Mouse (Mus musculus) granulocyte monocyte progenitor cell, adult 5-6 weeks (primary cell): ENCODE measurements around the gene Tnp2. TPM values are rescaled to one million over a fixed set of nuclear protein-coding genes. Genes with fewer than 3 reads are reported as not detected.

Source experiments
- ATAC-seq: replicated peaks from 2 replicates; pipeline ENCODE4 v1.8.0; 2016; ENCODE audit warnings: mild to moderate bottlenecking, moderate TSS enrichment, inconsistent platforms; ENCODE audit not compliant: poor library complexity, severe bottlenecking
- total RNA-seq, 2 experiments: library from RNA; stranded (forward) in 1 of 2; stranded (reverse) in 1 of 2; fragments of 200-712, 200-1000 nt in 1 of 2; fragments of >200 nt in 1 of 2; fragmentation: Nextera tagmentation in 1 of 2; gene quantifications; 2 replicates each; pipeline ENCODE4 v1.2.3; 2014 to 2017

Gene Tnp2
- total RNA-seq, 2 experiments from 2014 or later: not detected

GRCm38 (mm10) chr16:10770531-10771325 is 17.7 kb downstream of the Tnp2 start:
- no peak for ATAC-seq

- ATAC-seq: peak; percentile 62
Observed at GRCm38 (mm10) chr16:10769661-10770060, 18.8 kb downstream of the Tnp2 start.

- peak; percentile 87 for ATAC-seq
Observed at GRCm38 (mm10) chr16:10768821-10769220, 19.6 kb downstream of the Tnp2 start.

GRCm38 (mm10) chr16:10767158-10767557 is 21.3 kb downstream of the Tnp2 start:
- 0 out of 2 replicates have a peak, but pooled peaks have one; percentile 40 for ATAC-seq

GRCm38 (mm10) chr16:10764323-10764722 is 24.1 kb downstream of the Tnp2 start:
- ATAC-seq: no peak

- no peak for ATAC-seq
Observed at GRCm38 (mm10) chr16:10763540-10764264, 24.8 kb downstream of the Tnp2 start.

GRCm38 (mm10) chr16:10762569-10763180 is 25.8 kb downstream of the Tnp2 start:
- ATAC-seq: no peak

- no peak; the same call in 1 of the 2 replicates for ATAC-seq
Observed at GRCm38 (mm10) chr16:10761182-10761581, 27.3 kb downstream of the Tnp2 start.

GRCm38 (mm10) chr16:10756168-10756567 is 32.3 kb downstream of the Tnp2 start:
- ATAC-seq: peak; percentile 50; the same call in 1 of the 2 replicates

GRCm38 (mm10) chr16:10754521-10755296 is 33.8 kb downstream of the Tnp2 start:
- ATAC-seq: peak; percentile 26; the same call in 1 of the 2 replicates

- no peak for ATAC-seq
Observed at GRCm38 (mm10) chr16:10749824-10750223, 38.6 kb downstream of the Tnp2 start.

- ATAC-seq: no peak
Observed at GRCm38 (mm10) chr16:10749226-10749625, 39.2 kb downstream of the Tnp2 start.

GRCm38 (mm10) chr16:10741082-10741481 is 47.4 kb downstream of the Tnp2 start:
- peak; percentile 41 for ATAC-seq

GRCm38 (mm10) chr16:10739854-10740398 is 48.5 kb downstream of the Tnp2 start:
- ATAC-seq: no peak

- ATAC-seq: no peak
Observed at GRCm38 (mm10) chr16:10738866-10739265, 49.6 kb downstream of the Tnp2 start.

Other genes starting within 250 kb of the Tnp2 start
- gene Dexi, start 245.6 kb downstream of the Tnp2 start, total RNA-seq (2014; fragmentation: Nextera tagmentation): 4.9 and 7.5 TPM in 2 replicates
- gene Dexi, start 245.6 kb downstream of the Tnp2 start, total RNA-seq (2017): 3.1 and 7.5 TPM in 2 replicates
- gene Clec16a, start 243.3 kb downstream of the Tnp2 start, total RNA-seq (2014; fragmentation: Nextera tagmentation): 14.3 and 17.9 TPM in 2 replicates
- 15.2 and 19.6 TPM in 2 replicates for gene Clec16a, start 243.3 kb downstream of the Tnp2 start, total RNA-seq (2017)
- gene Socs1, start 3.1 kb downstream of the Tnp2 start, total RNA-seq (2014; fragmentation: Nextera tagmentation): 0.41 TPM in 1 of 2 replicates, not detected in the other
- gene Socs1, start 3.1 kb downstream of the Tnp2 start, total RNA-seq (2017): 1.2 TPM in 2 replicates
- gene Prm3, start 2.3 kb upstream of the Tnp2 start, total RNA-seq (2014; fragmentation: Nextera tagmentation): not detected in 2 replicates
- not detected in 2 replicates for gene Prm3, start 2.3 kb upstream of the Tnp2 start, total RNA-seq (2017)
- not detected in 2 replicates for gene Prm2, start 7.5 kb upstream of the Tnp2 start, total RNA-seq (2014; fragmentation: Nextera tagmentation)
- not detected in 2 replicates for gene Prm2, start 7.5 kb upstream of the Tnp2 start, total RNA-seq (2017)
- gene Prm1, start 17.2 kb upstream of the Tnp2 start, total RNA-seq (2014; fragmentation: Nextera tagmentation): not detected in 2 replicates
- not detected in 2 replicates for gene Prm1, start 17.2 kb upstream of the Tnp2 start, total RNA-seq (2017)
- gene Gm11172, start 24.3 kb upstream of the Tnp2 start, total RNA-seq (2014; fragmentation: Nextera tagmentation): not detected in 2 replicates
- not detected in 2 replicates for gene Gm11172, start 24.3 kb upstream of the Tnp2 start, total RNA-seq (2017)
- gene Rmi2, start 46.4 kb upstream of the Tnp2 start, total RNA-seq (2014; fragmentation: Nextera tagmentation): 10.5 and 13.9 TPM in 2 replicates
- 5.4 and 5.5 TPM in 2 replicates for gene Rmi2, start 46.4 kb upstream of the Tnp2 start, total RNA-seq (2017)